Mouse (Mus musculus) testis, adult 2 months (tissue): ENCODE data around the gene Srpk2.

Experiments
- CTCF ChIP-seq: fragments of 200-500 bp; IDR thresholded peaks from 2 replicates; pipeline ENCODE4 v1.5.1; 2012; ENCODE audit warnings: low read depth, mild to moderate bottlenecking, inconsistent platforms, low read length, moderate library complexity; ENCODE audit not compliant: control insufficient read depth, insufficient read depth, insufficient replicate concordance
- POLR2A ChIP-seq: fragments of 200-500 bp; IDR thresholded peaks from 2 replicates; pipeline ENCODE4 v1.6.1; 2012; ENCODE audit warnings: low read depth, mild to moderate bottlenecking, inconsistent platforms, low read length, moderate library complexity; ENCODE audit not compliant: control insufficient read depth

GRCm38 (mm10) chr5:23515038-23515437 is 169.4 kb downstream of the Srpk2 start:
- TF ChIP-seq CTCF (no peak), POLR2A (no peak)
